Mouse (Mus musculus): ENCODE results near the gene Gramd4. TPM values are rescaled to one million over a fixed set of nuclear protein-coding genes. Genes with fewer than 3 reads are reported as not detected.

Gene Gramd4
- polyA plus RNA-seq, 1 experiment, result 2.3 TPM

DNA sequence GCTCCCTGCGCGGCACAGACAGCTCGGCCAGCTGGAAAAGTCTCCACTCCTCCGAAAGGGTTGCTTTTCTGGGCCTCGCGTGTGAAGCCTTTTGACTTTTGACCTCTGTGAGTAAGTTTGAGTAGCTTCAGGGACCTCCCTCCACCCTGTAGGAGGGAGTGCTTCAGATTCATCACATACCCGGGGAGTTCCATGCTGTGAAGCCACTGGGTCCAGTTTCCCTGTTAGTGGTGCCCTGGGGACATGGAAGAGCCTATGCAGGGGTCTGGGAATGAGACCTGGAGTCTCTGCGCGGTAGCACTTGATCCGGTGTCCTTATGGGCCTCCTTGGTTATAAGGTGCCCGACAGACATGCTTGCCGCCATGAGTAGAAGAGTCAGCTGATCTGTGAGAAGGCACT is 24.2 kb downstream of the Gramd4 start:
- no peak overlapping the region for H3K4me3 ChIP-seq (replicated peaks)
- TF ChIP-seq TAL1 (IDR thresholded peaks at IDR 0.05; ENCODE audit: low read length), result no peak
- TF ChIP-seq GATA1 (IDR thresholded peaks at IDR 0.05; ENCODE audit: low read length), result no peak
- H3K36me3 ChIP-seq (ENCODE audit: control insufficient read depth), result peaks cover 40% of the 10 kb centered on the region
- peaks cover 55% of the 10 kb centered on the region for H3K4me1 ChIP-seq (ENCODE audit: control insufficient read depth)
- H3K9me3 ChIP-seq (ENCODE audit: control insufficient read depth, low read length), result no peaks in the 10 kb centered on the region
- no peaks in the 10 kb centered on the region for H3K27me3 ChIP-seq (ENCODE audit: control insufficient read depth)

DNA sequence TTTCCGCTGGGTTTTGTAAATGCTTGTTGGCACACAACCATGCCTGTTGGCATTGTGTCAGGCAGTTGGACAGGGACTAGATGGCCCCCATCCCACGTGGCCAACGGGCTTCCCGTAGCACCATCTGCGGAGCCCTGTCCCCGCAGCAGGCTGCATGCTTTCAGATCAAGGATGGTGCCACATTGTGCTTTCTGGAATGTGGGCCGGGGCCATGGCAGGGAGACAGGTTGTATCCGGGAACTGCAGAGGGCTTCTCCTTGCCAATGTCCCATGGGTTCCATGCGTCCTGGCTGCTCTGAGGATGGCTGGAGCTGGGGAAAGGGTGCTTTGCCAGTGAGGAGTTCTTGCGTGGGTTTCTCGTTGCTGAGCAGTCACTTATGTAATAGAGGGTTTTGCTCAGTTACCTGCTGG is 25.1 kb downstream of the Gramd4 start:
- no peaks in the 10 kb centered on the region for H3K9me3 ChIP-seq (ENCODE audit: control insufficient read depth, low read length)
- H3K4me3 ChIP-seq (replicated peaks), result no peak overlapping the region
- H3K36me3 ChIP-seq (ENCODE audit: control insufficient read depth), result peaks cover 42% of the 10 kb centered on the region
- TF ChIP-seq TAL1 (IDR thresholded peaks at IDR 0.05; ENCODE audit: low read length) (no peak), GATA1 (IDR thresholded peaks at IDR 0.05; ENCODE audit: low read length) (no peak)
- H3K27me3 ChIP-seq (ENCODE audit: control insufficient read depth), result no peaks in the 10 kb centered on the region
- peaks cover 58% of the 10 kb centered on the region for H3K4me1 ChIP-seq (ENCODE audit: control insufficient read depth)

DNA sequence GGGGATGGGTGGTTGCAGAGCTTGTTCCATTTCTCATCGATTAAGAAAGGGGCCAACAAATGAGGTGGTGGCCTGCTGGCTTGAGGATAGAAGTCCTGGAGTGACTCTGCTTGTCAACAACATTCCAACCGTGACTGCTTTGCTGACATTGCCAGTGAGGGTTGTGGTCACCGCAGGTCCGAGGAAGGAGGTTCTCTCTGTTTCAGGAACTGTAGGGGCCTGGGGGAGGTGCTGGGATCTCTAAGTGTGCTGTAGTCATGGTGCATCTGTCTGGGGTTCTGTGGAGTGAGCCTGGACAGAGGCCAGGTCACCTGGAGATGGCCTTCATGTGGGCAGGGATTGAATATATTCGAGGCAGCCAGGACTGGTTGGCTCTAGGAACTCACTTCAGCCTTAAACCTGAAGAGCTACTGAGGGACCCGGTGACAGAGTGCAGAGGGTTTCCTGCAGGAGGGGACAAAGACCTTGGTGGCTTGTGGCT is 25.8 kb downstream of the Gramd4 start:
- Histone ChIP-seq H3K27me3 (ENCODE audit: control insufficient read depth) (no peaks in the 10 kb centered on the region), H3K4me3 (replicated peaks) (no peak overlapping the region), H3K4me1 (ENCODE audit: control insufficient read depth) (peaks cover 59% of the 10 kb centered on the region), H3K9me3 (ENCODE audit: control insufficient read depth, low read length) (no peaks in the 10 kb centered on the region), H3K36me3 (ENCODE audit: control insufficient read depth) (peaks cover 38% of the 10 kb centered on the region)
- TF ChIP-seq GATA1 (IDR thresholded peaks at IDR 0.05; ENCODE audit: low read length) (no peak), TAL1 (IDR thresholded peaks at IDR 0.05; ENCODE audit: low read length) (no peak)

DNA sequence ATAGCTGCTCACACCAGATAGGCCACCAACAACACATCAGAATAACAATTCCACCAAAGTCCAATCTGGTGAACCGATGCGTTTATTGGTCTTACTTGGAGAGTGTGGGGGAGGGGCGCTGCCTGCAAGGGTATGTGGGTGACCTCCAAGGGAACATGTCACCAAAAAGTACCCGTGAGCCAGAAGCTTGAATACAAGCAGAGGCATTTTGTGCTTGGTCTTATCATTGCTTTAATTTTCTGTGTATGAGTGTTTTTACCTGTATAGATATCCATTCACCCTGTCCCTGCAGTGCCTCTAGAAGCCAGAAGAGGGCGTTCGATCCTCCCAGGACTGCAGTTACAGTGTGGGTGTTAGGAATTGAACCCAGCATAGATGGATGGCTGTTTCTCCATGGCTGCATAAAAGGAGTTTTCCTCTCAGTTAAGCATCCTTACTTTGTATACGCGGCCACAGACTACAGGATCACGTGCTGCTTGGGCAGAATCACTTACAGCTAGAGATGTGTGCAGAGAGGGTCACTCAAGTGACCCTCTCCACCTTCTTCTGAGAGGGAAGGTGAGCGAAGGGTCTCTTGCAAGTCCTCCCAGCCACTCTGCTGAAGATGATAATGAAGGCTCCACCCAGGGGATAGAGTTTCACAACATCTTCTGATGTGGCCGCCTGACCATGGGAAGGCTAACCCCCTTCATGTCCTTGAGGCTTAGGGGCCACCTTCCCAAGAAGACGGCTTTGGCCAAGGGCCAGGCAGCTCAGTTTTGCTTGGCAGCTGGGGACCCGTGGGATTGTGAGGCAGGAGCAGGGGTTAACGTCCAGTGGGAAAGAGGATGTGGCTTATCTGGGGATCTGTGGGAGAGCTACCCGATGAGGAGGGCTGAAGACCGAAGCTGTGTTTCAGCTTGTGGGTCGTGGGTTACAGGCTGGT is 28.1 kb downstream of the Gramd4 start:
- TF ChIP-seq GATA1 (IDR thresholded peaks at IDR 0.05; ENCODE audit: low read length) (no peak), TAL1 (IDR thresholded peaks at IDR 0.05; ENCODE audit: low read length) (no peak)
- Histone ChIP-seq H3K27me3 (ENCODE audit: control insufficient read depth) (no peaks in the 10 kb centered on the region), H3K4me3 (replicated peaks) (no peak overlapping the region), H3K36me3 (ENCODE audit: control insufficient read depth) (peaks cover 28% of the 10 kb centered on the region), H3K9me3 (ENCODE audit: control insufficient read depth, low read length) (no peaks in the 10 kb centered on the region), H3K4me1 (ENCODE audit: control insufficient read depth) (peaks cover 68% of the 10 kb centered on the region)

DNA sequence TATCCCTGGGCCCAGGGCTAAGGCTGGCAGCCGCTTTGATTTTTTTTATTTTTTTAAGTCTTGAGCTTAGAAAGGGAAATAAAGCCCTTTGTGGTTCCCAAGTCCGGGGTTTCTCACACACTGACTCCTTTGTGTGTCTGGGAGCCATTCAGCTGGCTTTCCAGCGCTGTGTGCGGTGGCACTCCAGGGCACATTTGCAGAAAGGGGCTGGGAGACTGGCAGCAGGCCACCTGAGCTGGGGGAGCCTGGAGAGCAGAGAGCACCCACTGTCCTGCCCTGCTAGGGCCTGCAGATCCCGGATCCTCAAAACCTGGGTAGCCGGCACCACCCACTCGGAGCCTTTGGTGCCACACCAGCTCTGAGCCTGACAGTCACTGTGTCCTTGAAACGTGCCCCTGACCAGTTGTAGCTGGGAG is 28.8 kb downstream of the Gramd4 start:
- no peaks in the 10 kb centered on the region for H3K27me3 ChIP-seq (ENCODE audit: control insufficient read depth)
- TF ChIP-seq TAL1 (IDR thresholded peaks at IDR 0.05; ENCODE audit: low read length) (no peak), GATA1 (IDR thresholded peaks at IDR 0.05; ENCODE audit: low read length) (no peak)
- H3K4me3 ChIP-seq (replicated peaks), result no peak overlapping the region
- H3K9me3 ChIP-seq (ENCODE audit: control insufficient read depth, low read length), result no peaks in the 10 kb centered on the region
- peaks cover 68% of the 10 kb centered on the region for H3K4me1 ChIP-seq (ENCODE audit: control insufficient read depth)
- H3K36me3 ChIP-seq (ENCODE audit: control insufficient read depth), result peaks cover 36% of the 10 kb centered on the region

DNA sequence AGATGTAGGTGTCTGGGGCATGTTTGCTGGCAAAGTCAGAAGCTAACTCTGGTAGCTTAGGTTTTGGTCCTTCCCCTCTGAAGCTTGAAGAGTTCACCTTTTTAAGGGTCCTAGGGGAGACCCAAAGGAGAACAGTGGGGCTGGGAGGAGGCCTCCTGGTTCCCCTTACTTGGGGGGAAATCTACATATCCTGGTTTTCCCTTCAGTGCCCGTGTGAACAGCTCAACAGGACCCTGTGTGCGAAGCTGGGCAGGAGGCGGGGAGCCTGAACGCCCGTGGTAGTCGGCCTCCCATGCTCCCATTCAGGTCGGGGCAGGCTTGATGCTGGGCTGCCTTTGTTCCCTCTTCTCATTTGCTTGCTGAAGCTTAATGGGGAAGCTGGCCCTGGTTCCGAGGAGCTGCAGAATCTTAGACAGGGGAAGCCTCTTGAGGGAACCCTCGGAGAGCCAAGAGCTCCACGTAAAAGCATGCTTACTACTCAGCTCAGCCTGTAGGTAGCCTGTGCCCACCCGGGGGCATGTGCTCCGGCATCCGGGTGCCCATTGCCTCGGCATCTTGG is 30.2 kb downstream of the Gramd4 start:
- Histone ChIP-seq H3K4me1 (ENCODE audit: control insufficient read depth) (peaks cover 68% of the 10 kb centered on the region), H3K36me3 (ENCODE audit: control insufficient read depth) (peaks cover 44% of the 10 kb centered on the region), H3K4me3 (replicated peaks) (no peak overlapping the region), H3K27me3 (ENCODE audit: control insufficient read depth) (no peaks in the 10 kb centered on the region), H3K9me3 (ENCODE audit: control insufficient read depth, low read length) (no peaks in the 10 kb centered on the region)
- no peak for TF ChIP-seq GATA1 (IDR thresholded peaks at IDR 0.05; ENCODE audit: low read length)
- TF ChIP-seq TAL1 (IDR thresholded peaks at IDR 0.05; ENCODE audit: low read length), result no peak

DNA sequence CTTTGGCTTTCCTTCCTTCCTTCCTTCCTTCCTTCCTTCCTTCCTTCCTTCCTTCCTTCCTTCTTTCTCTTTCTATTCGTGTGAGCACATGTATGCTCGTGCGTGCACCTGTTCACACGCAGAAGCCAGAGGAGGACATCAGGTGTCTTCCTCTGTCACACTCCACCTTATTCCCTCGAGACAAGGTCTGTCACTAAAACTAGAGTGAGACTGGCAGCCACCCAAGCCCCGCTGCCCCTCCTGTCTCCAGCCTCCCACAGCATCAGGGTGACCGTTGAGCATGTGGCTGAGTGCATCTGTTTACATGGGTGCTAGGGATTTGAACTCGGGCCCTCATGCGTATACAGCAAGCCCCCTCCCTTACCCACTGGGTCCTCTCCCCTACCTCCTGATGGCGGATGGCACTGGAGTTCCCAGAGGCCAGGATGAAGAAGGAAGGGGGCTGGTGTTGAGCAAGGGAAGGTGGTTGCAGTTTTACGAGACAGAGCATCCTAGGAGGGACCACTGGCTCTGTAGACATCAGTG is 30.8 kb downstream of the Gramd4 start:
- H3K4me3 ChIP-seq (replicated peaks), result no peak overlapping the region
- no peaks in the 10 kb centered on the region for H3K9me3 ChIP-seq (ENCODE audit: control insufficient read depth, low read length)
- H3K4me1 ChIP-seq (ENCODE audit: control insufficient read depth), result peaks cover 66% of the 10 kb centered on the region
- TF ChIP-seq TAL1 (IDR thresholded peaks at IDR 0.05; ENCODE audit: low read length) (no peak), GATA1 (IDR thresholded peaks at IDR 0.05; ENCODE audit: low read length) (no peak)
- no peaks in the 10 kb centered on the region for H3K27me3 ChIP-seq (ENCODE audit: control insufficient read depth)
- H3K36me3 ChIP-seq (ENCODE audit: control insufficient read depth), result peaks cover 51% of the 10 kb centered on the region

DNA sequence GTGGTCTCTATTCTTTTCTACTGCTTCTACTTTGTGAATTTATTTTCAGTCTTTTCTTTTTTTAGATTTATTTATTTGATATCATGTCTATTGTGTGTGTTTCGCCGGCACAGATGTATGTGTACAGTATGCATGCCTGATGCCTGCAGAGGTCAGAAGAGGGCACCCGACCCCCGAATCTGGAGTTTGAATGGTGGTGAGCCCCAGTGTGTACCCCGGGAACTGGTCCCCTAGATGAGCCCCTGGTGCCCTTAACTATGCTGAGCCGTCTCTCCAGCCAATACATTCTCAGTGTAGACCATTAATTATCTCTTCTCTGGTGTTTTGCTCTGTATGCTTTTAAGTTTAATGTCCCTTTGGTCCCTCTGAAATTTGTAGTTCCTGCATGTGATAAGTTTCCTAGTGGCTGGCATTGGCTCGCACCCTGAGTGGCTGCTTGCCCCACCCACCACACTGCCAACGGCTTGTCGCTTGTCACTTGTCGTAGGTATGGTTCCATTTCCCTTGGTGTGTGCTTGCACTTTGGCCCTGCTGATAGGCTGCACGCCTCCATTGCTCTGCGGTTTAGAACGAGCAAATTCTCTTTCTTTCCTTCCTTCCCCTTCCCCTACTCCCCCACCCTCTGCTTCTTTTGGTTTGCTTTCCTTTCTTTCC is 31.7 kb downstream of the Gramd4 start:
- Histone ChIP-seq H3K9me3 (ENCODE audit: control insufficient read depth, low read length) (no peaks in the 10 kb centered on the region), H3K4me1 (ENCODE audit: control insufficient read depth) (peaks cover 62% of the 10 kb centered on the region), H3K36me3 (ENCODE audit: control insufficient read depth) (peaks cover 55% of the 10 kb centered on the region), H3K4me3 (replicated peaks) (no peak overlapping the region), H3K27me3 (ENCODE audit: control insufficient read depth) (no peaks in the 10 kb centered on the region)
- TF ChIP-seq GATA1 (IDR thresholded peaks at IDR 0.05; ENCODE audit: low read length), result no peak
- no peak for TF ChIP-seq TAL1 (IDR thresholded peaks at IDR 0.05; ENCODE audit: low read length)
